8 mouse cellular contexts compared by ENCODE assay signal in genomic region chr15:79074446-79074845, GRCm38 (mm10). TPM values are rescaled to one million over a fixed set of nuclear protein-coding genes. Genes with fewer than 3 reads are reported as not detected.
DNase-seq lines count a peak whose midpoint lies in the region; ATAC-seq and TF ChIP-seq lines count a peak whose summit lies in the region.

No protein-coding gene starts in this region.

- 31% methylated on average over 10 of the region's 10 CpGs for WGBS in lung, embryonic 14.5 days
- 39% methylated on average over 10 of the region's 10 CpGs for WGBS in forebrain, embryonic 11.5 days
- 34% methylated on average over 10 of the region's 10 CpGs for WGBS in limb, embryonic 12.5 days
- 31% methylated on average over 10 of the region's 10 CpGs for WGBS in olfactory bulb, adult 2 months

- H3K4me2 ChIP-seq in lung, embryonic 14.5 days: peak overlapping the region; percentile 76
- peak overlapping the region; percentile 88 for H3K4me2 ChIP-seq in forebrain, embryonic 11.5 days (ENCODE audit: low read depth, low read length, severe bottlenecking)
- peak overlapping the region; percentile 94 for H3K4me2 ChIP-seq in limb, embryonic 12.5 days

- no peaks in the 10 kb centered on the region for H3K4me1 ChIP-seq in lung, embryonic 14.5 days (ENCODE audit: insufficient read depth)
- H3K4me1 ChIP-seq in forebrain, embryonic 11.5 days (replicated peaks; ENCODE audit: control insufficient read depth, insufficient read depth, low read length): peaks cover 7% of the 10 kb centered on the region; the same call in 1 of the 2 replicates
- H3K4me1 ChIP-seq in limb, embryonic 12.5 days (replicated peaks): peaks cover 17% of the 10 kb centered on the region
- peaks cover 14% of the 10 kb centered on the region for H3K4me1 ChIP-seq in olfactory bulb, adult 2 months (ENCODE audit: control insufficient read depth, insufficient read depth, low read length)

- H3K9ac ChIP-seq in lung, embryonic 14.5 days: peak overlapping the region; percentile 87; the same call in 1 of the 2 replicates
- H3K9ac ChIP-seq in forebrain, embryonic 11.5 days (ENCODE audit: low read length): peak overlapping the region; percentile 87
- H3K9ac ChIP-seq in limb, embryonic 12.5 days (replicated peaks): peak overlapping the region; percentile 86; the same call in 1 of the 2 replicates

- TF ChIP-seq CTCF in lung, embryonic 14.5 days (IDR thresholded peaks at IDR 0.05; ENCODE audit: low read depth): no peak
- no peak for TF ChIP-seq CTCF in olfactory bulb, adult 2 months (IDR thresholded peaks at IDR 0.05; ENCODE audit: insufficient read depth, low read depth, low read length)

- DNase-seq in lung, embryonic 14.5 days: no peak
- no peak for DNase-seq in lung, postnatal 14 days
- no peak for DNase-seq in forebrain, embryonic 11.5 days (ENCODE audit: low spot score)
- DNase-seq in left cerebral cortex, adult 11 months (ENCODE audit: low spot score): no peak
- no peak for DNase-seq in cerebellum, adult 9-10 months
- no peak for DNase-seq in right cerebral cortex, postnatal 4 days

- H3K4me3 ChIP-seq in lung, embryonic 14.5 days (ENCODE audit: low read depth, low read length): peak overlapping the region; percentile 92
- peak overlapping the region; percentile 92 for H3K4me3 ChIP-seq in forebrain, embryonic 11.5 days (ENCODE audit: low read depth, low read length)
- peak overlapping the region; percentile 92 for H3K4me3 ChIP-seq in limb, embryonic 12.5 days (replicated peaks)
- peak overlapping the region; percentile 80 for H3K4me3 ChIP-seq in olfactory bulb, adult 2 months (ENCODE audit: insufficient read depth, low read depth, low read length)

- no peaks in the 10 kb centered on the region for H3K27me3 ChIP-seq in lung, embryonic 14.5 days (ENCODE audit: insufficient read depth, low read length)
- no peaks in the 10 kb centered on the region for H3K27me3 ChIP-seq in forebrain, embryonic 11.5 days (ENCODE audit: control insufficient read depth, insufficient read depth, low read length)
- H3K27me3 ChIP-seq in limb, embryonic 12.5 days: no peaks in the 10 kb centered on the region

- peak overlapping the region; percentile 73; the same call in 1 of the 2 replicates for H3K27ac ChIP-seq in lung, embryonic 14.5 days (ENCODE audit: low read depth)
- peak overlapping the region; percentile 87 for H3K27ac ChIP-seq in forebrain, embryonic 11.5 days (ENCODE audit: low read depth, low read length)
- H3K27ac ChIP-seq in limb, embryonic 12.5 days: peak overlapping the region; percentile 87
- H3K27ac ChIP-seq in olfactory bulb, adult 2 months (ENCODE audit: insufficient read depth, low read depth, low read length): peak overlapping the region; percentile 50

- no peak for TF ChIP-seq POLR2A in olfactory bulb, adult 2 months (IDR thresholded peaks at IDR 0.05; ENCODE audit: insufficient read depth, low read depth, low read length)

- peaks cover 36% of the 10 kb centered on the region for H3K36me3 ChIP-seq in lung, embryonic 14.5 days (ENCODE audit: insufficient read depth)
- H3K36me3 ChIP-seq in forebrain, embryonic 11.5 days (ENCODE audit: control insufficient read depth, insufficient read depth, low read length): peaks cover 13% of the 10 kb centered on the region
- peaks cover 32% of the 10 kb centered on the region for H3K36me3 ChIP-seq in limb, embryonic 12.5 days

- no peaks in the 10 kb centered on the region for H3K9me3 ChIP-seq in lung, embryonic 14.5 days (ENCODE audit: low read depth, low read length)
- H3K9me3 ChIP-seq in forebrain, embryonic 11.5 days (ENCODE audit: control insufficient read depth, low read length): no peaks in the 10 kb centered on the region
- no peaks in the 10 kb centered on the region for H3K9me3 ChIP-seq in limb, embryonic 12.5 days

- ATAC-seq in lung, embryonic 14.5 days (ENCODE audit: insufficient read depth): no peak
- ATAC-seq in forebrain, embryonic 11.5 days (replicated peaks; ENCODE audit: low FRiP score): no peak
- ATAC-seq in limb, embryonic 12.5 days (ENCODE audit: insufficient number of reproducible peaks, insufficient read depth, low FRiP score, low TSS enrichment, low read depth): no peak

RNA-seq across cellular contexts. Expression of gene Eif3l, which starts 0.5 kb away (rescaled TPM):
- polyA plus RNA-seq in lung, embryonic 14.5 days (2014; fragmentation: Nextera tagmentation; extraction: Ambion mirVana): 243 and 249 TPM in 2 replicates
- polyA plus RNA-seq in forebrain, embryonic 11.5 days (2014; fragmentation: Nextera tagmentation; extraction: Ambion mirVana): 245 and 254 TPM in 2 replicates
- 232 and 241 TPM in 2 replicates for polyA plus RNA-seq in limb, embryonic 12.5 days (2016; fragmentation: Nextera tagmentation; extraction: Ambion mirVana)
- polyA plus RNA-seq in olfactory bulb, adult 2 months (2012; ENCODE audit: insufficient read depth, insufficient read length, low replicate concordance, missing spikeins): not detected in 2 replicates

RNA-seq across cellular contexts. Expression of gene Ankrd54, which starts 11.8 kb away (rescaled TPM):
- polyA plus RNA-seq in lung, embryonic 14.5 days (2014; fragmentation: Nextera tagmentation; extraction: Ambion mirVana): 54.4 and 55.4 TPM in 2 replicates
- polyA plus RNA-seq in forebrain, embryonic 11.5 days (2014; fragmentation: Nextera tagmentation; extraction: Ambion mirVana): 61.6 and 67.1 TPM in 2 replicates
- polyA plus RNA-seq in limb, embryonic 12.5 days (2016; fragmentation: Nextera tagmentation; extraction: Ambion mirVana): 63.7 and 67.1 TPM in 2 replicates
- not detected in 2 replicates for polyA plus RNA-seq in olfactory bulb, adult 2 months (2012; ENCODE audit: insufficient read depth, insufficient read length, low replicate concordance, missing spikeins)

RNA-seq across cellular contexts. Expression of gene Galr3, which starts 32.8 kb away (rescaled TPM):
- polyA plus RNA-seq in lung, embryonic 14.5 days (2014; fragmentation: Nextera tagmentation; extraction: Ambion mirVana): not detected in 2 replicates
- not detected in 2 replicates for polyA plus RNA-seq in forebrain, embryonic 11.5 days (2014; fragmentation: Nextera tagmentation; extraction: Ambion mirVana)
- 0.18 TPM in 1 of 2 replicates, not detected in the other for polyA plus RNA-seq in limb, embryonic 12.5 days (2016; fragmentation: Nextera tagmentation; extraction: Ambion mirVana)
- polyA plus RNA-seq in olfactory bulb, adult 2 months (2012; ENCODE audit: insufficient read depth, insufficient read length, low replicate concordance, missing spikeins): not detected in 2 replicates

RNA-seq across cellular contexts. Expression of gene Micall1, which starts 34.3 kb away (rescaled TPM):
- 7.5 and 9.0 TPM in 2 replicates for polyA plus RNA-seq in lung, embryonic 14.5 days (2014; fragmentation: Nextera tagmentation; extraction: Ambion mirVana)
- polyA plus RNA-seq in forebrain, embryonic 11.5 days (2014; fragmentation: Nextera tagmentation; extraction: Ambion mirVana): 6.3 and 7.6 TPM in 2 replicates
- 12.2 and 13.0 TPM in 2 replicates for polyA plus RNA-seq in limb, embryonic 12.5 days (2016; fragmentation: Nextera tagmentation; extraction: Ambion mirVana)
- 70.4 TPM in 1 of 2 replicates, not detected in the other for polyA plus RNA-seq in olfactory bulb, adult 2 months (2012; ENCODE audit: insufficient read depth, insufficient read length, low replicate concordance, missing spikeins)

RNA-seq across cellular contexts. Expression of gene H1f0, which starts 46.2 kb away (rescaled TPM):
- polyA plus RNA-seq in lung, embryonic 14.5 days (2014; fragmentation: Nextera tagmentation; extraction: Ambion mirVana): 201 and 209 TPM in 2 replicates
- 349 and 396 TPM in 2 replicates for polyA plus RNA-seq in forebrain, embryonic 11.5 days (2014; fragmentation: Nextera tagmentation; extraction: Ambion mirVana)
- 677 and 728 TPM in 2 replicates for polyA plus RNA-seq in limb, embryonic 12.5 days (2016; fragmentation: Nextera tagmentation; extraction: Ambion mirVana)
- not detected in 2 replicates for polyA plus RNA-seq in olfactory bulb, adult 2 months (2012; ENCODE audit: insufficient read depth, insufficient read length, low replicate concordance, missing spikeins)

Comparison
In these comparisons a context has a peak if more than half of its experiments do, and no peak if none do; other contexts are left out.
1. RNA of gene Ankrd54, which starts 11.8 kb away (polyA plus RNA-seq): 63.7 to 67.1 TPM in limb, embryonic 12.5 days, 61.6 to 67.1 TPM in forebrain, embryonic 11.5 days and 54.4 to 55.4 TPM in lung, embryonic 14.5 days; not detected in olfactory bulb, adult 2 months; every median in the first group is over 10 times any median in the second.
2. Peak in every context shown above with its lines, with median percentiles within 50 percentile points of each other: H3K27ac ChIP-seq, H3K4me2 ChIP-seq, H3K4me3 ChIP-seq and H3K9ac ChIP-seq.